Mouse (Mus musculus) hindbrain, embryonic 16.5 days (tissue): ENCODE measurements around the gene Vps52. TPM values are rescaled to one million over a fixed set of nuclear protein-coding genes. Genes with fewer than 3 reads are reported as not detected.
A peak's percentile ranks its signal among the peaks of the same experiment; 100 is the strongest.
"Not testable (repeated sequence)": the region's sequence is repeated elsewhere in the genome, so short reads cannot be mapped to it uniquely, and the experiment has no call there.

ENCODE experiments used
- ATAC-seq: fragments of 200-750 bp; cut with Nextera tagmentation; 2 replicates; pipeline ENCODE4 v1.8.0; 2017; ENCODE audit warnings: moderate TSS enrichment, moderate library complexity
- H3K27ac ChIP-seq: fragments of 300-500 bp; sonication (generic); 2 replicates; pipeline ENCODE4 v1.5.1; 2014; ENCODE audit warnings: low read depth, mild to moderate bottlenecking, control low read depth, low read length, moderate library complexity
- H3K27me3 ChIP-seq: fragments of 300-500 bp; sonication (generic); replicated peaks from 2 replicates; pipeline ENCODE4 v1.6.1; 2014; ENCODE audit warnings: low read length; ENCODE audit not compliant: control insufficient read depth, insufficient read depth
- H3K36me3 ChIP-seq: fragments of 300-500 bp; sonication (generic); 2 replicates; pipeline ENCODE4 v1.6.1; 2014; ENCODE audit warnings: mild to moderate bottlenecking, low read length, moderate library complexity, mixed read lengths; ENCODE audit not compliant: control insufficient read depth, insufficient read depth
- H3K4me1 ChIP-seq: fragments of 300-500 bp; sonication (generic); 2 replicates; pipeline ENCODE4 v1.6.1; 2014; ENCODE audit warnings: low read depth, low read length; ENCODE audit not compliant: control insufficient read depth, insufficient read depth
- H3K4me2 ChIP-seq: fragments of 300-500 bp; sonication (generic); 2 replicates; pipeline ENCODE4 v1.6.1; 2014; ENCODE audit warnings: mild to moderate bottlenecking, low read length, control low read depth, moderate library complexity
- H3K4me3 ChIP-seq: fragments of 300-500 bp; sonication (generic); 2 replicates; pipeline ENCODE4 v1.5.1; 2014; ENCODE audit warnings: mild to moderate bottlenecking, low read length, control low read depth, moderate library complexity
- H3K9ac ChIP-seq: fragments of 300-500 bp; sonication (generic); 2 replicates; pipeline ENCODE4 v1.6.1; 2014; ENCODE audit warnings: low read depth, mild to moderate bottlenecking, control low read depth, low read length, moderate library complexity
- H3K9me3 ChIP-seq: fragments of 300-500 bp; sonication (generic); 2 replicates; pipeline ENCODE4 v1.6.1; 2014; ENCODE audit warnings: mild to moderate bottlenecking, low read length, moderate library complexity; ENCODE audit not compliant: control insufficient read depth
- WGBS: fragments of 180-500 bp; shearing (Covaris S2); extraction: QIAGEN DNeasy Blood & Tissue Kit; methylation state at CpG from one replicate; pipeline ENCODE4 v1.1.7; 2014; 5-methylcytosine and 5-hydroxymethylcytosine counted together
- polyA plus RNA-seq: library from polyadenylated mRNA; unstranded; fragments of >200 nt; fragmentation: Nextera tagmentation; extraction: Ambion mirVana; gene quantifications from 2 replicates; pipeline ENCODE4 v1.2.1, GENCODE M21; 2015

Gene Vps52
- polyA plus RNA-seq, 1 experiment from 2014 or later, result 75.4 TPM

DNA sequence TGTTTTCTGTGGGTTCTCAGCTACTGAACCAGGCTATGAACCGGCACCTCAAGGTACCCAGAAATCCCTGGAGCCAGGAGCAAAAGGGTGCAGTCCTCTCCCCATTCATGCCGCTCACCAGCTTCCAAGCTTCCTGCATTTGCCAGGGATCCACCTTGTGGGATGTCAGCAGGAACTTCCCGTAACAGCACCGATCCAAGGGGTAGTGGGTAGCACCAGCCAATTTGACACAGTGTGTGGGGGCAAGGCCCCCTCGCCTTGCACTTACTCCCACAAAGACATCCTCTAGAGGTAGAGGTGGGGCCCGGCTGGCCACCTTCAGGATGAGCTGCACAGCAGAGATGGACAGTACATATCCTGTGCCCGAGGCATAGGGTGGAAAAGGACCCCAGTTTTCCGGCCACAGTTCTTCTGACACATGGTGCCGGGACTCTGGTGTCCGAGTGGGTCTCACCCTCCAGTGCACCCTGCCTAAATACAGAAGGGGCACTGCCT is 5.4 kb upstream of the Vps52 start:
- H3K27ac ChIP-seq, result no peak overlapping the region
- H3K4me2 ChIP-seq, result peak overlapping the region; percentile 93
- H3K9ac ChIP-seq, result peak overlapping the region; percentile 73
- no peak for ATAC-seq
- 66% methylated on average over 10 of the region's 10 CpGs for WGBS
- peaks cover 50% of the 10 kb centered on the region for H3K4me1 ChIP-seq
- no peaks in the 10 kb centered on the region for H3K27me3 ChIP-seq
- H3K4me3 ChIP-seq, result peak overlapping the region; percentile 58
- H3K36me3 ChIP-seq, result peaks cover 18% of the 10 kb centered on the region
- H3K9me3 ChIP-seq, result no peaks in the 10 kb centered on the region

DNA sequence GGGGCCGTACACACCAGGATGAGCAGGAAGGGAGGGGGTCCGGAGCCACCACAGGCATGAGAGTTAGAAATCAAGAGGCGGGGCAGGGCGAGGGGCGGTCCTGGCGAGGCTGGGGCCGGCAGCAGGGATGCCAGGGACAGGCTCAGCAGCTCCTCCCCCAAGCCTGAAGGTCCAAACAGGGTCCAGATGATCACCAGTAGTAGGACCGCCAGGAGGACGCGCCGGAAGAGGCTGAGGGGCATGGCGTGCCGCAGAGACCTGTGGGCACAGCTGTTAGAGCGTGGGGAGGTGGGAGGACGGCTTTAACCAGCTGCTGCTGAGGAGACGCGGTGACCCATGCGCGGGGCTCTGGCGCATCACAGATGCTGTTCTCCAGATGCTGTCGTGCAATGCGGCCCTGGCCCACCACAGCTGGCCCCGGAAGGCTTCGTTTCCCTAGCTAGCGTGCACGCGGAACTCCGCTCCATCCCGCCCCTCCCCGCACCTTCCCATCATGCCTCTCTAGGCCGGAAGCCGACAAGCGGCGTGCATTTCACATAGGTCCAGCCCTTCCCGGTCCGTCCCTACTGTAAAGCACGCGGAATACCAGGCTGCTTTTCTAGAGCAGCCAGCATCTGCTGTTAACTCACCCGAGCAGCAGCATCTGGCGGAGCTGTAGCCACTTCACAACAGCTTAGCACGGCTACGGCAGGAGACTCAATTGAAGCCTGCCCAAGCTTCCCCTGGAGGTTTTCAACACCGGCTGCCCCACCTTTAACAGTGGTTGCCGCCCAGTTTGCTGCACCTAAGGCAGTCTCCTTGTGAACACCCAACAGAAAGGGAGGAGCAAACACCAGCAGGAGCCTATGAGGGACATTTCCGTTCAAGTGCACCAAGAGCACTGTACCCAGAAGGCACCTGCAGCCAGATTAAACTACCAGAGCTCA is 4.3 kb upstream of the Vps52 start, which contains the start of gene B3galt4:
TSS of gene B3galt4 (minus strand) at position 468 of the 926 bp plus-strand sequence.
- Histone ChIP-seq H3K4me2 (peak within 1 kb of the TSS; percentile 93), H3K27ac (peak within 1 kb of the TSS; percentile 92), H3K27me3 (no peaks in the 10 kb centered on the region), H3K4me3 (peak within 1 kb of the TSS; percentile 58), H3K4me1 (peaks cover 51% of the 10 kb centered on the region), H3K36me3 (peaks cover 18% of the 10 kb centered on the region), H3K9me3 (no peaks in the 10 kb centered on the region), H3K9ac (peak within 1 kb of the TSS; percentile 73)
- WGBS, result 1% methylated on average over 45 of the region's 45 CpGs
- ATAC-seq, result peak; percentile 83

DNA sequence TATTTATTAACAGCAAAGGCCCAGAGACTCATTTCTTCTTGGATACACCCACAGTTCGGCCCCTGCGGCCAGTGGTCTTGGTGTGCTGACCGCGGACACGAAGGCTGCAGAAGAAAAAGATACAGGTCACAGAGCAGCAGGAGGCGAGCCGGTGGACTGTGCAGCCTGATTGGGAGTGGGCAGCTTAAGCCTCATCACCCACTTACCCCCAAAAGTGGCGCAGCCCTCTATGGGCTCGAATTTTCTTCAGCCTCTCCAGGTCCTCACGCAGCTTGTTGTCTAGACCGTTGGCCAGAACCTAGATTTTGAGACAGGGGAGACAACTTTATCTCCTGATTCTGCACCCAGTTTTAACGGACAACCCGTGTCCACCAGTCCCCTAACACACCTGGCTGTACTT is 3.6 kb upstream of the Vps52 start:
- Histone ChIP-seq H3K36me3 (peaks cover 15% of the 10 kb centered on the region), H3K4me1 (peaks cover 56% of the 10 kb centered on the region), H3K4me2 (peak overlapping the region; percentile 93), H3K9ac (peak overlapping the region; percentile 73; the same call in 1 of the 2 replicates)
- WGBS, result 77% methylated on average over 13 of the region's 13 CpGs
- H3K27me3 ChIP-seq, H3K4me3 ChIP-seq, H3K9me3 ChIP-seq, ATAC-seq, H3K27ac ChIP-seq: not testable (repeated sequence)

DNA sequence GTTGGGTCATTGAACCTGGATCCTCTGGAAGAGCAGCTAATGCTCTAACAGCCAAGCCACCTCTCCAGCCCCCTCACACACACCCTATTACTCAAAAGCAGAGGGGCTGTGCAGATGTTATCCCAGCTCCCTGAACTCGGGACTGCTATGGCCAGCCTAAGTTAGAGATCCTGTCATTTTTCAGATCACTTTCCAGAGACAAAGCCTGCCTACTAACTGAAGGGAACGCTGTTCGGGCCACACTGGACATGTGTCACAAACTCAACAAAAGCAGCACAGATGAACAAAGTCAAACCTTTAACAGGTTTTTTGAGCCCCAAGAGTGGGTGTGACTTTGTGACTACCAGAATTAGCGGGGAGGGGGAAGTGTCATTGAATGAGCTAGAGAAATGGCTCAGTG is 2.7 kb upstream of the Vps52 start:
- no peak overlapping the region for H3K9ac ChIP-seq
- H3K4me1 ChIP-seq, result peaks cover 59% of the 10 kb centered on the region
- no peak for ATAC-seq

DNA sequence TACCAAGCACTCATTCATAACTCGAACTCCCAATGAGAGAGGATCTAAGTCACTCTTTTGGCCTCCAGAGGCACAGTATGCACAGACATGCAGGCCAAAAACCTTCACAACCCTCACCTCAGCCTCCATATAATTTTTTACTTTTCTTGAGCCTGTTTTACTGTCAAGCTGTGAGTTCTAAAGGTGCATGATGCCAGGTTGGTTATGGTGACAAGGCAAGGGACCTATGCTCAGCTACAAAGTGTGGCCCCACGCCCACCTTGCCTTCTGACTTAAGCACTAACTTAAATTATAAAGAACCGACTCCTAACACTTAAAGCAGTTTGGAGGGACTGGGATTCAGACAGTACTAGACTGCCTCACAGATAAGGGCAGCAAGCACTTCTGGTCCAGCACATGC is 2.3 kb upstream of the Vps52 start:
- H3K27me3 ChIP-seq, result no peaks in the 10 kb centered on the region
- H3K36me3 ChIP-seq, result peaks cover 11% of the 10 kb centered on the region
- no peak overlapping the region for H3K4me2 ChIP-seq
- H3K9ac ChIP-seq, result no peak overlapping the region
- 89% methylated on average over 3 of the region's 3 CpGs for WGBS
- H3K9me3 ChIP-seq, result no peaks in the 10 kb centered on the region
- H3K27ac ChIP-seq, result no peak overlapping the region
- no peak for ATAC-seq
- H3K4me1 ChIP-seq, result peaks cover 59% of the 10 kb centered on the region
- H3K4me3 ChIP-seq, result no peak overlapping the region

More for the DNA sequence above, 2.7 kb upstream of the Vps52 start:
- Histone ChIP-seq H3K4me2 (no peak overlapping the region), H3K9me3 (no peaks in the 10 kb centered on the region), H3K27ac (no peak overlapping the region), H3K27me3 (no peaks in the 10 kb centered on the region), H3K4me3 (no peak overlapping the region), H3K36me3 (peaks cover 15% of the 10 kb centered on the region)
- 81% methylated on average over 4 of the region's 4 CpGs for WGBS

DNA sequence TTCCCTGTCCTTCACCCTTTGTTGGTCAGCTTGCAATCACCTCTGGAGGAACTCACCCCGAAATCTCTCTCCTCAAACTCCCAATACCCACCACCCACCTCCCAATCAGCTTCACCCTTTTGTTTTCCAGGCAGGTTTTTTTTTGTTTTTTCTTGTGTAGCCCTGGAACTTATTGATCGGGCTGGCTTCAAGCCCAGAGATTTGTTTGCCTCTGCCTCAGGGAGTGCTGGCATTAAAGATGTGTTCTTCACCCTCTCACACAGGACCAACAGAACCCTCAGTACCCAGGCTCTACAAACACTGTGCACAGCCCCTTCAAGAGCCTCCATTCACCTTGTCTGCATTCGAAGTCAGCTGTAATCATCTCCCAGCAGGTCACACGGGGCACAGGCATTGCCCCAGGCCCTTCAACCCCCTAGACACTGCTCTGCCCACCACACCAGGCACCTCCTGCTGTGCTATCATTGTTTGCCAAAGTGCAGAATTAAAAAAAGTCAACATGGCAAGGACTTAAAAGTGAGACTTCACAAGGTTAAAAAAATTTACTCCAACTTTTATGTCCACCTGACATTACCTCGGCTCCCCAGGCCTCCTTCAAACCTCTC is 1.5 kb upstream of the Vps52 start:
- H3K4me1 ChIP-seq, result peaks cover 59% of the 10 kb centered on the region
- H3K9me3 ChIP-seq, result no peaks in the 10 kb centered on the region
- H3K36me3 ChIP-seq, result peaks cover 9% of the 10 kb centered on the region
- peak overlapping the region; percentile 86 for H3K9ac ChIP-seq
- 35% methylated on average over 5 of the region's 5 CpGs for WGBS
- H3K4me3 ChIP-seq, result peak overlapping the region; percentile 79
- peak overlapping the region; percentile 88 for H3K4me2 ChIP-seq
- no peak for ATAC-seq
- no peaks in the 10 kb centered on the region for H3K27me3 ChIP-seq
- no peak overlapping the region for H3K27ac ChIP-seq

DNA sequence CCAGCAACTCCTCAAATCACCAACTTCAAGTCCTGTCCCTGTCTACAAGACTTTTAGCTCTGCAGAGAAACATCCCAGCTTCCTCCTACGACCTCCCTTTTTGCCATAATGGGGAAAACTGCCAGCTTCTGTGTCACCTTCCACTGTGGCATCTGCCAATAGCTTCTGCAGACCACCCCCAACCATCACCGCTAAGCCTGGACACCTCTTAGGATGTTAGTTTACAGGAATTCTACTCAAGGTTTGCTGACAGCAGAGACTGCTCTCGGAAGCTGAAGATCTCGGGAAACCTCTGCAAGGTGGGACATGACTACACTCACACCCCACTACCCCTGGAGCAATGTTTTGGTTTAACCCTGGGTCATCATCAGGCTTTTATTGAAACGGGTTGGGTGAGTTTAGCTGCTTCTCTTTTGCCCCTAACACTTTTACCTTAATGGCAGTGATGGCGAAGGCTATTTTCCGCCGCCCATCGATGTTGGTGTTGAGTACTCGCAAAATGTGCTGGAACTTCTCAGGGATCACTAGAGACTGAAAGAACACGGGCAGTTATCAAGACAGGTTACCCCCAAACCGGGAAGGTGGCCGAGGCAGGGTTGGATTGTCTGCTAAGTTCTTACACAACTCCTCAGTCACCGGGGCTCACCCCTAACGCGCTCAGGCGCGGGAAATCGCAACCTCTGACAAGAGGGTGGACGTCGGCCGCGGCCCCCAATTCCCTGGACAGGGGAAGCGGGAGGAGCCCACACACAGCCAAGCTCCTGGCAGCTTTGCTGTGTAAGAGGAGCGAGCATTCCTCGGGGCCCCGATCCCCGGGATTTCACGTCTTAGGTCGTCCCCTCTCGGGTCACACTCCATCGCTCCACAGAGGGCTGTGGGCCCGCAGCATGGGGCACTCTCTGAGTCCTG is 712 bp upstream of the Vps52 start:
- peaks cover 50% of the 10 kb centered on the region for H3K4me1 ChIP-seq
- H3K36me3 ChIP-seq, result peaks cover 16% of the 10 kb centered on the region
- H3K4me2 ChIP-seq, result peak overlapping the region; percentile 88
- no peaks in the 10 kb centered on the region for H3K27me3 ChIP-seq
- no peak; the same call in 1 of the 2 replicates for ATAC-seq
- H3K9ac ChIP-seq, result peak overlapping the region; percentile 86
- under 1% methylated on average over 33 of the region's 33 CpGs for WGBS
- peak overlapping the region; percentile 82 for H3K27ac ChIP-seq
- H3K4me3 ChIP-seq, result peak overlapping the region; percentile 79
- no peaks in the 10 kb centered on the region for H3K9me3 ChIP-seq

DNA sequence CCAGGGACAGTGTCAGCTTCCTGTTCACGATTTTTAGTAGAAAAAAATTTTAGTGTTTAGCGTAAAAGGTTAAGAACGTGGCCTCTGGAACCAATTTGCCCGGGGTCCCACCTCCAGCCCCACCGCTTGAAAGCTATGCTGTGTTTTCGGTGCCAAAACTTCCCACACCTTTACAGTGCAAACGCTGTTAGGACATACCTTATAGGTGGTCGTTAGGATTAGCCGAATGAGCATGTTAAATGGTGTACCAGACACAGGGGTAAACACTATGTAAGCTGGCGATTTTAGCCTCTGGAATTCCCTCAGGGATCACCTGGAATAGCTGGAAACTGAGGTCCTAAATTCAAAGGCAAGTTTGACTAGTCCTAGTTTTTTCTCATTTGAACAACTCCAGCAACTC is 724 bp downstream of the Vps52 start:
- peak overlapping the region; percentile 75 for H3K9ac ChIP-seq
- peak overlapping the region; percentile 79 for H3K4me3 ChIP-seq
- peak overlapping the region; percentile 93 for H3K27ac ChIP-seq
- no peaks in the 10 kb centered on the region for H3K9me3 ChIP-seq
- H3K36me3 ChIP-seq, result peaks cover 20% of the 10 kb centered on the region
- 8% methylated on average over 10 of the region's 10 CpGs for WGBS
- ATAC-seq, result no peak
- H3K27me3 ChIP-seq, result no peaks in the 10 kb centered on the region
- H3K4me2 ChIP-seq, result peak overlapping the region; percentile 88
- peaks cover 41% of the 10 kb centered on the region for H3K4me1 ChIP-seq
